In genomic region chr17:29326531-29327529, GRCm38 (mm10) we compare ENCODE assay signal across 7 mouse cellular contexts. TPM values are rescaled to one million over a fixed set of nuclear protein-coding genes. Genes with fewer than 3 reads are reported as not detected.
A peak's percentile ranks its signal among the peaks of the same experiment; 100 is the strongest.
DNase-seq lines count a peak whose midpoint lies in the region; ATAC-seq and TF ChIP-seq lines count a peak whose summit lies in the region.

No protein-coding gene starts in this region.

- 0 out of 2 replicates have a peak, but pooled peaks have one; percentile 27 for ATAC-seq in limb, embryonic 12.5 days (ENCODE audit: insufficient number of reproducible peaks, insufficient read depth, low FRiP score, low TSS enrichment, low read depth)
- ATAC-seq in neural tube, embryonic 15.5 days (ENCODE audit: low FRiP score) = peak; percentile 55
- ATAC-seq in megakaryocyte, adult 5-6 weeks (ENCODE audit: poor library complexity, severe bottlenecking) = no peak

- no peaks in the 10 kb centered on the region for H3K9me3 ChIP-seq in E14TG2a.4 (ENCODE audit: low read length)
- no peaks in the 10 kb centered on the region for H3K9me3 ChIP-seq in ES-E14 (ENCODE audit: control insufficient read depth, insufficient read depth, low read depth, low read length)
- H3K9me3 ChIP-seq in limb, embryonic 12.5 days = no peaks in the 10 kb centered on the region
- no peaks in the 10 kb centered on the region for H3K9me3 ChIP-seq in neural tube, embryonic 15.5 days (replicated peaks)

- TF ChIP-seq CTCF in E14TG2a.4 (conservative IDR thresholded peaks at IDR 0.05; ENCODE audit: low read length) = no peak

- no peak overlapping the region for H3K27ac ChIP-seq in ES-E14 (ENCODE audit: insufficient read depth, low read depth, low read length, poor library complexity, severe bottlenecking)
- H3K27ac ChIP-seq in limb, embryonic 12.5 days = no peak overlapping the region
- peak overlapping the region; percentile 25 for H3K27ac ChIP-seq in neural tube, embryonic 15.5 days (replicated peaks)

- H3K9ac ChIP-seq in ES-E14 (ENCODE audit: insufficient read depth, low read depth, low read length, poor library complexity, severe bottlenecking) = no peak overlapping the region
- H3K9ac ChIP-seq in limb, embryonic 12.5 days (replicated peaks) = peak overlapping the region; percentile 59
- H3K9ac ChIP-seq in neural tube, embryonic 15.5 days (replicated peaks) = peak overlapping the region; percentile 28; the same call in 1 of the 2 replicates

- in situ Hi-C loops in ES-E14 (cut with MboI; ENCODE audit: low sequenced_read_pairs in 2 of 2, unreplicated experiment in 2 of 2) = no loop called here

- H3K4me3 ChIP-seq in E14TG2a.4 (replicated peaks; ENCODE audit: low read length) (peak overlapping the region; percentile 69), ES-E14 (ENCODE audit: insufficient read depth in 1 of 2, low read depth in 1 of 2, low read length in 2 of 2, poor library complexity in 1 of 2, severe bottlenecking in 1 of 2) (peak overlapping the region; percentile 33 to 51)
- peak overlapping the region; percentile 33 for H3K4me3 ChIP-seq in limb, embryonic 12.5 days (replicated peaks)
- peak overlapping the region; percentile 19 for H3K4me3 ChIP-seq in neural tube, embryonic 15.5 days (replicated peaks)

- peaks cover 61% of the 10 kb centered on the region for H3K27me3 ChIP-seq in E14TG2a.4 (ENCODE audit: insufficient read depth, low read length)
- peaks cover 50% of the 10 kb centered on the region for H3K27me3 ChIP-seq in limb, embryonic 12.5 days
- H3K27me3 ChIP-seq in neural tube, embryonic 15.5 days (replicated peaks) = peaks cover 13% of the 10 kb centered on the region

- WGBS in limb, embryonic 12.5 days = 14% methylated on average over 52 of the region's 52 CpGs
- WGBS in neural tube, embryonic 15.5 days = 11% methylated on average over 52 of the region's 52 CpGs

- peak; percentile 58 for DNase-seq in ES-E14 (ENCODE audit: low read depth, low spot score)
- peak; percentile 42 for DNase-seq in heart, adult 8-10 months (ENCODE audit: low spot score)
- DNase-seq in layer of hippocampus, adult 9-11 months = no peak

- peaks cover 67% of the 10 kb centered on the region for H3K4me1 ChIP-seq in E14TG2a.4 (replicated peaks; ENCODE audit: low read depth, low read length)
- H3K4me1 ChIP-seq in ES-E14 (ENCODE audit: control insufficient read depth in 2 of 2, insufficient read depth in 2 of 2, low read length in 2 of 2, poor library complexity in 1 of 2) = peaks cover 2 to 26% of the 10 kb centered on the region in 2 experiments; a peak in 1 of 4 replicates
- H3K4me1 ChIP-seq in limb, embryonic 12.5 days (replicated peaks) = peaks cover 25% of the 10 kb centered on the region
- peaks cover 36% of the 10 kb centered on the region for H3K4me1 ChIP-seq in neural tube, embryonic 15.5 days

- H3K36me3 ChIP-seq in E14TG2a.4 (ENCODE audit: insufficient read depth, low read length) (peaks cover 19% of the 10 kb centered on the region), ES-E14 (ENCODE audit: control insufficient read depth, insufficient read depth, low read length, poor library complexity, severe bottlenecking) (peaks cover 3% of the 10 kb centered on the region)
- peaks cover 23% of the 10 kb centered on the region for H3K36me3 ChIP-seq in limb, embryonic 12.5 days
- peaks cover 17% of the 10 kb centered on the region for H3K36me3 ChIP-seq in neural tube, embryonic 15.5 days

- H3K4me2 ChIP-seq in limb, embryonic 12.5 days = peak overlapping the region; percentile 65
- H3K4me2 ChIP-seq in neural tube, embryonic 15.5 days = peak overlapping the region; percentile 58

TF ChIP-seq in ES-E14, 5 proteins besides CTCF, POLR2A, EP300 and RAD21:
- TF ChIP-seq CHD2 (IDR thresholded peaks at IDR 0.05; ENCODE audit: low read depth, low read length) (no peak), ZC3H11A (IDR thresholded peaks at IDR 0.05; ENCODE audit: borderline replicate concordance, low read depth, low read length) (no peak), MAFK (IDR thresholded peaks at IDR 0.05; ENCODE audit: insufficient read depth, low read depth, low read length) (no peak), HCFC1 (IDR thresholded peaks at IDR 0.05; ENCODE audit: borderline replicate concordance, insufficient read depth, low read length) (no peak), ZNF384 (IDR thresholded peaks at IDR 0.05; ENCODE audit: low read depth, low read length) (no peak)

RNA-seq across cellular contexts. Expression of gene Pi16, which starts 9.3 kb away (rescaled TPM):
- 0.37 and 0.71 TPM in 2 replicates for total RNA-seq in ES-E14 (2012; rRNA removed)
- 10 to 100 TPM; 17.9 to 22.9 (median 21.4) TPM for total RNA-seq in heart, adult 8-10 months (2022)
- 0.38 and 0.51 TPM in 2 replicates for polyA plus RNA-seq in limb, embryonic 12.5 days (2016; fragmentation: Nextera tagmentation; extraction: Ambion mirVana)
- 2.8 TPM in 2 replicates for polyA plus RNA-seq in neural tube, embryonic 15.5 days (2015; fragmentation: Nextera tagmentation; extraction: Ambion mirVana)
- total RNA-seq in megakaryocyte, adult 5-6 weeks (2015) = 32.6 and 44.2 TPM in 2 replicates
- 59.2 and 64.7 TPM in 2 replicates for total RNA-seq in megakaryocyte, adult 5-6 weeks (2017)

RNA-seq across cellular contexts. Expression of gene Mtch1, which starts 20.9 kb away (rescaled TPM):
- 187 and 217 TPM in 2 replicates for total RNA-seq in ES-E14 (2012; rRNA removed)
- total RNA-seq in heart, adult 8-10 months (2022) = 100 to 1,000 TPM; 196 to 220 (median 210) TPM
- 368 and 379 TPM in 2 replicates for polyA plus RNA-seq in limb, embryonic 12.5 days (2016; fragmentation: Nextera tagmentation; extraction: Ambion mirVana)
- polyA plus RNA-seq in neural tube, embryonic 15.5 days (2015; fragmentation: Nextera tagmentation; extraction: Ambion mirVana) = 453 and 482 TPM in 2 replicates
- total RNA-seq in megakaryocyte, adult 5-6 weeks (2015) = 111 and 128 TPM in 2 replicates
- 84.1 and 107 TPM in 2 replicates for total RNA-seq in megakaryocyte, adult 5-6 weeks (2017)

RNA-seq across cellular contexts. Expression of gene Fgd2, which starts 33.9 kb away (rescaled TPM):
- total RNA-seq in ES-E14 (2012; rRNA removed) = 1.9 and 3.8 TPM in 2 replicates
- total RNA-seq in heart, adult 8-10 months (2022) = 1 to 10 TPM in 3 of 4 experiments, under 1 TPM in 1; 0.75 to 3.6 (median 1.5) TPM
- 5.6 and 7.1 TPM in 2 replicates for polyA plus RNA-seq in limb, embryonic 12.5 days (2016; fragmentation: Nextera tagmentation; extraction: Ambion mirVana)
- 3.7 and 9.8 TPM in 2 replicates for polyA plus RNA-seq in neural tube, embryonic 15.5 days (2015; fragmentation: Nextera tagmentation; extraction: Ambion mirVana)
- 44.8 and 47.7 TPM in 2 replicates for total RNA-seq in megakaryocyte, adult 5-6 weeks (2015)
- 45.5 and 48.0 TPM in 2 replicates for total RNA-seq in megakaryocyte, adult 5-6 weeks (2017)

RNA-seq across cellular contexts. Expression of gene BC004004, which starts 58.2 kb away (rescaled TPM):
- 50.9 and 54.5 TPM in 2 replicates for total RNA-seq in ES-E14 (2012; rRNA removed)
- 100 to 1,000 TPM; 294 to 476 (median 372) TPM for total RNA-seq in heart, adult 8-10 months (2022)
- polyA plus RNA-seq in limb, embryonic 12.5 days (2016; fragmentation: Nextera tagmentation; extraction: Ambion mirVana) = 45.7 and 52.8 TPM in 2 replicates
- 111 and 116 TPM in 2 replicates for polyA plus RNA-seq in neural tube, embryonic 15.5 days (2015; fragmentation: Nextera tagmentation; extraction: Ambion mirVana)
- total RNA-seq in megakaryocyte, adult 5-6 weeks (2015) = 65.8 and 70.1 TPM in 2 replicates
- total RNA-seq in megakaryocyte, adult 5-6 weeks (2017) = 81.0 and 89.2 TPM in 2 replicates

Comparison
In these comparisons a context has a peak if more than half of its experiments do, and no peak if none do; other contexts are left out.
1. H3K4me3 ChIP-seq: peak in every context shown above with its lines; median percentile 69 in E14TG2a.4; 42 in ES-E14; 33 in limb, embryonic 12.5 days; 19 in neural tube, embryonic 15.5 days.
2. RNA of gene Pi16, which starts 9.3 kb away (total RNA-seq): 32.6 to 64.7 TPM in megakaryocyte, adult 5-6 weeks and 17.9 to 22.9 TPM in heart, adult 8-10 months; 0.37 to 0.71 TPM in ES-E14; every median in the first group is over 10 times any median in the second.